Mouse (Mus musculus): ENCODE data around the gene Ubald1. TPM values are rescaled to one million over a fixed set of nuclear protein-coding genes. Genes with fewer than 3 reads are reported as not detected.

Ubald1 gene
- polyA plus RNA-seq, 1 experiment from 2014 or later: 12.3 TPM

- no peak overlapping the region for H3K27ac ChIP-seq
- no peaks in the 10 kb centered on the region for H3K27me3 ChIP-seq
- peaks cover 64% of the 10 kb centered on the region for H3K4me1 ChIP-seq (replicated peaks)
- no peak overlapping the region for H3K4me2 ChIP-seq
- no peaks in the 10 kb centered on the region for H3K36me3 ChIP-seq
- H3K4me3 ChIP-seq (replicated peaks): no peak overlapping the region
- WGBS (ENCODE audit: insufficient replicate concordance): 72% methylated on average over 6 of the region's 6 CpGs
- DNase-seq: no peak
- H3K9me3 ChIP-seq (replicated peaks): no peaks in the 10 kb centered on the region
- ATAC-seq (ENCODE audit: low read depth): no peak
- H3K9ac ChIP-seq: no peak overlapping the region
Measured at GRCm38 (mm10) chr16:4898881-4899280, 18.8 kb upstream of the Ubald1 start.

- Histone ChIP-seq H3K4me3 (replicated peaks) (no peak overlapping the region), H3K27ac (peak overlapping the region; percentile 78), H3K27me3 (no peaks in the 10 kb centered on the region), H3K36me3 (no peaks in the 10 kb centered on the region), H3K9ac (peak overlapping the region; percentile 44; the same call in 1 of the 2 replicates), H3K4me1 (replicated peaks) (peaks cover 50% of the 10 kb centered on the region), H3K4me2 (peak overlapping the region; percentile 47), H3K9me3 (replicated peaks) (no peaks in the 10 kb centered on the region)
- peak; percentile 15 for DNase-seq
- WGBS (ENCODE audit: insufficient replicate concordance): 49% methylated on average over 7 of the region's 7 CpGs
- peak; percentile 27; the same call in 1 of the 2 replicates for ATAC-seq (ENCODE audit: low read depth)
Measured at GRCm38 (mm10) chr16:4897146-4897730, 17.1 kb upstream of the Ubald1 start.

- Histone ChIP-seq H3K4me3 (replicated peaks) (no peak overlapping the region), H3K27ac (peak overlapping the region; percentile 78), H3K9ac (peak overlapping the region; percentile 44), H3K36me3 (no peaks in the 10 kb centered on the region), H3K9me3 (replicated peaks) (no peaks in the 10 kb centered on the region), H3K4me2 (peak overlapping the region; percentile 47), H3K4me1 (replicated peaks) (peaks cover 50% of the 10 kb centered on the region), H3K27me3 (no peaks in the 10 kb centered on the region)
- 19% methylated on average over 5 of the region's 5 CpGs for WGBS (ENCODE audit: insufficient replicate concordance)
- peak; percentile 51 for DNase-seq
- ATAC-seq (ENCODE audit: low read depth): peak; percentile 89
Measured at GRCm38 (mm10) chr16:4896249-4897027, 16.3 kb upstream of the Ubald1 start.

GRCm38 (mm10) chr16:4894201-4894908 is 14.2 kb upstream of the Ubald1 start:
- no peak for DNase-seq
- 70% methylated on average over 7 of the region's 7 CpGs for WGBS (ENCODE audit: insufficient replicate concordance)
- H3K4me1 ChIP-seq (replicated peaks): peaks cover 65% of the 10 kb centered on the region
- H3K36me3 ChIP-seq: 0 out of 2 replicates have a peak, but pooled peaks cover 2% of the 10 kb centered on the region
- H3K4me3 ChIP-seq (replicated peaks): no peak overlapping the region
- H3K9me3 ChIP-seq (replicated peaks): no peaks in the 10 kb centered on the region
- ATAC-seq (ENCODE audit: low read depth): no peak
- peak overlapping the region; percentile 29; the same call in 1 of the 2 replicates for H3K27ac ChIP-seq
- H3K27me3 ChIP-seq: no peaks in the 10 kb centered on the region
- H3K9ac ChIP-seq: peak overlapping the region; percentile 14; the same call in 1 of the 2 replicates
- H3K4me2 ChIP-seq: no peak overlapping the region

- ATAC-seq (ENCODE audit: low read depth) (no peak), DNase-seq (no peak)
- Histone ChIP-seq H3K9ac (no peak overlapping the region), H3K4me1 (replicated peaks) (peaks cover 63% of the 10 kb centered on the region), H3K4me2 (no peak overlapping the region), H3K4me3 (replicated peaks) (no peak overlapping the region), H3K36me3 (0 out of 2 replicates have a peak, but pooled peaks cover 2% of the 10 kb centered on the region), H3K27me3 (no peaks in the 10 kb centered on the region), H3K27ac (no peak overlapping the region), H3K9me3 (replicated peaks) (no peaks in the 10 kb centered on the region)
- 78% methylated on average over 6 of the region's 6 CpGs for WGBS (ENCODE audit: insufficient replicate concordance)
Measured at GRCm38 (mm10) chr16:4892171-4892570, 12.1 kb upstream of the Ubald1 start.

- no peak for DNase-seq
- H3K27me3 ChIP-seq: no peaks in the 10 kb centered on the region
- no peak overlapping the region for H3K4me3 ChIP-seq (replicated peaks)
- WGBS (ENCODE audit: insufficient replicate concordance): 53% methylated on average over 4 of the region's 4 CpGs
- peaks cover 59% of the 10 kb centered on the region for H3K4me1 ChIP-seq (replicated peaks)
- ATAC-seq (ENCODE audit: low read depth): no peak
- H3K9ac ChIP-seq: no peak overlapping the region
- no peaks in the 10 kb centered on the region for H3K9me3 ChIP-seq (replicated peaks)
- no peak overlapping the region for H3K27ac ChIP-seq
- H3K36me3 ChIP-seq: 0 out of 2 replicates have a peak, but pooled peaks cover 2% of the 10 kb centered on the region
- H3K4me2 ChIP-seq: no peak overlapping the region
Measured at GRCm38 (mm10) chr16:4890201-4890709, 10.1 kb upstream of the Ubald1 start.

- Histone ChIP-seq H3K4me3 (replicated peaks) (peak overlapping the region; percentile 81), H3K9ac (peak overlapping the region; percentile 86), H3K27me3 (no peaks in the 10 kb centered on the region), H3K9me3 (replicated peaks) (no peaks in the 10 kb centered on the region), H3K4me2 (peak overlapping the region; percentile 92), H3K27ac (peak overlapping the region; percentile 83), H3K36me3 (0 out of 2 replicates have a peak, but pooled peaks cover 2% of the 10 kb centered on the region), H3K4me1 (replicated peaks) (peaks cover 57% of the 10 kb centered on the region)
- under 1% methylated on average over 8 of the region's 8 CpGs for WGBS (ENCODE audit: insufficient replicate concordance)
- ATAC-seq (ENCODE audit: low read depth): no peak; the same call in none of the 2 replicates
- no peak for DNase-seq
Measured at GRCm38 (mm10) chr16:4886690-4887020, 6.5 kb upstream of the Ubald1 start.

- Histone ChIP-seq H3K27me3 (no peaks in the 10 kb centered on the region), H3K4me3 (replicated peaks) (peak within 1 kb of the TSS; percentile 81), H3K36me3 (no peaks in the 10 kb centered on the region), H3K4me2 (peak within 1 kb of the TSS; percentile 92), H3K9me3 (replicated peaks) (no peaks in the 10 kb centered on the region), H3K4me1 (replicated peaks) (peaks cover 57% of the 10 kb centered on the region), H3K9ac (peak within 1 kb of the TSS; percentile 86), H3K27ac (peak within 1 kb of the TSS; percentile 83)
- under 1% methylated on average over 60 of the region's 74 CpGs for WGBS (ENCODE audit: insufficient replicate concordance)
- DNase-seq: peak; percentile 78
- peak; percentile 84 for ATAC-seq (ENCODE audit: low read depth)
Measured at GRCm38 (mm10) chr16:4885760-4886689, 5.9 kb upstream of the Ubald1 start, which contains the start of gene Mgrn1. Gene Mgrn1, plus strand, starts transcription at chr16:4886249.

- DNase-seq (no peak), ATAC-seq (ENCODE audit: low read depth) (no peak)
- Histone ChIP-seq H3K9me3 (replicated peaks) (no peaks in the 10 kb centered on the region), H3K4me1 (replicated peaks) (peaks cover 54% of the 10 kb centered on the region), H3K4me2 (peak overlapping the region; percentile 92), H3K4me3 (replicated peaks) (peak overlapping the region; percentile 81), H3K27ac (0 out of 2 replicates have a peak overlapping the region, but pooled peaks have one; percentile 67), H3K9ac (peak overlapping the region; percentile 86; the same call in 1 of the 2 replicates), H3K36me3 (no peaks in the 10 kb centered on the region), H3K27me3 (no peaks in the 10 kb centered on the region)
- WGBS (ENCODE audit: insufficient replicate concordance): 84% methylated on average over 10 of the region's 10 CpGs
Measured at GRCm38 (mm10) chr16:4884930-4885329, 4.8 kb upstream of the Ubald1 start.
